Mouse (Mus musculus): ENCODE results near the gene Ppp1r26.

The Ppp1r26 gene

GRCm38 (mm10) chr2:28502987-28503386 is 56.4 kb downstream of the Ppp1r26 start:
- DNase-seq, result no peak

- DNase-seq, result no peak
These were observed 58.1 kb downstream of the Ppp1r26 start for GRCm38 (mm10) chr2:28504676-28505075.

Data from kidney, postnatal 25 days (tissue).